Mouse (Mus musculus): ENCODE measurements at regions not wholly inside any gene's neighbourhood (a gene's known extent, or its start where the extent isn't known, plus 50 kb on each side); places are given as distances from the start of the nearest gene placed in this dataset.

GRCm38 (mm10) chr3:41407988-41408387, 147.5 kb upstream of the Jade1 start:
- no peak for ATAC-seq (ENCODE audit: low FRiP score)

GRCm38 (mm10) chr3:41407520-41407919, 148.0 kb upstream of the Jade1 start:
- no peak overlapping the region for H3K4me3 ChIP-seq (ENCODE audit: low read depth, low read length)
- no peaks in the 10 kb centered on the region for H3K9me3 ChIP-seq (ENCODE audit: low read length)
- TF ChIP-seq CTCF (IDR thresholded peaks at IDR 0.05), result no peak
- no peaks in the 10 kb centered on the region for H3K27me3 ChIP-seq (ENCODE audit: insufficient read depth, low read length)
- no peaks in the 10 kb centered on the region for H3K36me3 ChIP-seq (ENCODE audit: insufficient read depth, low read length)
- no peak for ATAC-seq (ENCODE audit: low FRiP score)
- H3K4me2 ChIP-seq (ENCODE audit: low read depth, low read length, poor library complexity, severe bottlenecking), result no peak overlapping the region
- 86% methylated on average over 1 of the region's 1 CpGs for WGBS
- no peak for DNase-seq (ENCODE audit: low spot score)
- no peak overlapping the region for H3K9ac ChIP-seq (replicated peaks; ENCODE audit: low read length, poor library complexity, severe bottlenecking)
- H3K4me1 ChIP-seq (ENCODE audit: insufficient read depth, low read length), result peaks cover 4% of the 10 kb centered on the region; the same call in 1 of the 2 replicates
- H3K27ac ChIP-seq (ENCODE audit: low read depth, low read length), result no peak overlapping the region

More at GRCm38 (mm10) chr3:41407988-41408387, 147.5 kb upstream of the Jade1 start:
- H3K36me3 ChIP-seq (ENCODE audit: insufficient read depth, low read length), result no peaks in the 10 kb centered on the region
- no peak for TF ChIP-seq CTCF (IDR thresholded peaks at IDR 0.05)
- peak overlapping the region; percentile 69 for H3K4me2 ChIP-seq (ENCODE audit: low read depth, low read length, poor library complexity, severe bottlenecking)
- H3K9ac ChIP-seq (replicated peaks; ENCODE audit: low read length, poor library complexity, severe bottlenecking), result no peak overlapping the region
- no peaks in the 10 kb centered on the region for H3K9me3 ChIP-seq (ENCODE audit: low read length)
- no peak overlapping the region for H3K27ac ChIP-seq (ENCODE audit: low read depth, low read length)
- no peaks in the 10 kb centered on the region for H3K27me3 ChIP-seq (ENCODE audit: insufficient read depth, low read length)
- DNase-seq (ENCODE audit: low spot score), result no peak
- H3K4me3 ChIP-seq (ENCODE audit: low read depth, low read length), result peak overlapping the region; percentile 40
- peaks cover 4% of the 10 kb centered on the region; the same call in 1 of the 2 replicates for H3K4me1 ChIP-seq (ENCODE audit: insufficient read depth, low read length)
- WGBS, result 82% methylated on average over 9 of the region's 9 CpGs

- no peak for DNase-seq (ENCODE audit: low spot score)
- H3K4me1 ChIP-seq (ENCODE audit: insufficient read depth, low read length), result no peaks in the 10 kb centered on the region
- WGBS, result 90% methylated on average over 4 of the region's 4 CpGs
- H3K36me3 ChIP-seq (ENCODE audit: insufficient read depth, low read length), result no peaks in the 10 kb centered on the region
- H3K4me3 ChIP-seq (ENCODE audit: low read depth, low read length), result no peak overlapping the region
- H3K9me3 ChIP-seq (ENCODE audit: low read length), result no peaks in the 10 kb centered on the region
- no peaks in the 10 kb centered on the region for H3K27me3 ChIP-seq (ENCODE audit: insufficient read depth, low read length)
- no peak for TF ChIP-seq CTCF (IDR thresholded peaks at IDR 0.05)
- no peak overlapping the region for H3K4me2 ChIP-seq (ENCODE audit: low read depth, low read length, poor library complexity, severe bottlenecking)
- no peak overlapping the region for H3K9ac ChIP-seq (replicated peaks; ENCODE audit: low read length, poor library complexity, severe bottlenecking)
- H3K27ac ChIP-seq (ENCODE audit: low read depth, low read length), result no peak overlapping the region
- no peak for ATAC-seq (ENCODE audit: low FRiP score)
These were observed 153.7 kb upstream of the Jade1 start for GRCm38 (mm10) chr3:41401881-41402280.

- H3K9ac ChIP-seq (replicated peaks; ENCODE audit: low read length, poor library complexity, severe bottlenecking), result no peak overlapping the region
- TF ChIP-seq CTCF (IDR thresholded peaks at IDR 0.05), result no peak
- H3K4me3 ChIP-seq (ENCODE audit: low read depth, low read length), result no peak overlapping the region
- no peaks in the 10 kb centered on the region for H3K9me3 ChIP-seq (ENCODE audit: low read length)
- H3K4me1 ChIP-seq (ENCODE audit: insufficient read depth, low read length), result no peaks in the 10 kb centered on the region
- DNase-seq (ENCODE audit: low spot score), result no peak
- WGBS, result 72% methylated on average over 6 of the region's 6 CpGs
- H3K27me3 ChIP-seq (ENCODE audit: insufficient read depth, low read length), result no peaks in the 10 kb centered on the region
- no peak for ATAC-seq (ENCODE audit: low FRiP score)
- H3K4me2 ChIP-seq (ENCODE audit: low read depth, low read length, poor library complexity, severe bottlenecking), result no peak overlapping the region
- H3K27ac ChIP-seq (ENCODE audit: low read depth, low read length), result no peak overlapping the region
- no peaks in the 10 kb centered on the region for H3K36me3 ChIP-seq (ENCODE audit: insufficient read depth, low read length)
These were observed 165.7 kb upstream of the Jade1 start for GRCm38 (mm10) chr3:41389868-41390267.

- no peaks in the 10 kb centered on the region for H3K9me3 ChIP-seq (ENCODE audit: low read length)
- ATAC-seq (ENCODE audit: low FRiP score) (no peak), DNase-seq (ENCODE audit: low spot score) (no peak)
- H3K9ac ChIP-seq (replicated peaks; ENCODE audit: low read length, poor library complexity, severe bottlenecking), result no peak overlapping the region
- no peak overlapping the region for H3K27ac ChIP-seq (ENCODE audit: low read depth, low read length)
- no peak for TF ChIP-seq CTCF (IDR thresholded peaks at IDR 0.05)
- H3K27me3 ChIP-seq (ENCODE audit: insufficient read depth, low read length), result no peaks in the 10 kb centered on the region
- 50% methylated on average over 9 of the region's 9 CpGs for WGBS
- no peaks in the 10 kb centered on the region for H3K4me1 ChIP-seq (ENCODE audit: insufficient read depth, low read length)
- H3K36me3 ChIP-seq (ENCODE audit: insufficient read depth, low read length), result no peaks in the 10 kb centered on the region
- no peak overlapping the region for H3K4me3 ChIP-seq (ENCODE audit: low read depth, low read length)
- H3K4me2 ChIP-seq (ENCODE audit: low read depth, low read length, poor library complexity, severe bottlenecking), result no peak overlapping the region
These were observed 167.9 kb upstream of the Jade1 start for GRCm38 (mm10) chr3:41387469-41388212.

GRCm38 (mm10) chr3:41386299-41386698, 169.2 kb upstream of the Jade1 start:
- no peaks in the 10 kb centered on the region for H3K9me3 ChIP-seq (ENCODE audit: low read length)
- H3K9ac ChIP-seq (replicated peaks; ENCODE audit: low read length, poor library complexity, severe bottlenecking), result no peak overlapping the region
- WGBS, result 53% methylated on average over 5 of the region's 5 CpGs
- H3K27me3 ChIP-seq (ENCODE audit: insufficient read depth, low read length), result no peaks in the 10 kb centered on the region
- no peaks in the 10 kb centered on the region for H3K36me3 ChIP-seq (ENCODE audit: insufficient read depth, low read length)
- ATAC-seq (ENCODE audit: low FRiP score), result no peak
- TF ChIP-seq CTCF (IDR thresholded peaks at IDR 0.05), result no peak
- H3K4me1 ChIP-seq (ENCODE audit: insufficient read depth, low read length), result no peaks in the 10 kb centered on the region
- no peak overlapping the region for H3K4me2 ChIP-seq (ENCODE audit: low read depth, low read length, poor library complexity, severe bottlenecking)
- H3K4me3 ChIP-seq (ENCODE audit: low read depth, low read length), result no peak overlapping the region
- H3K27ac ChIP-seq (ENCODE audit: low read depth, low read length), result no peak overlapping the region
- no peak for DNase-seq (ENCODE audit: low spot score)
